Mouse (Mus musculus): ENCODE measurements around the gene Nudt22. TPM values are rescaled to one million over a fixed set of nuclear protein-coding genes. Genes with fewer than 3 reads are reported as not detected.

Gene Nudt22
- total RNA-seq, 1 experiment from 2014 or later, result 9.9 TPM

Other genes with a start within 250 kb of the Nudt22 start
- gene Rps6ka4, start 155.5 kb downstream of the Nudt22 start, total RNA-seq (2017), result 3.3 and 4.8 TPM in 2 replicates
- gene Ccdc88b, start 137.9 kb downstream of the Nudt22 start, total RNA-seq (2017), result 28.1 and 31.2 TPM in 2 replicates
- 249 and 328 TPM in 2 replicates for gene Trmt112, start 86.4 kb downstream of the Nudt22 start, total RNA-seq (2017)
- 282 and 414 TPM in 2 replicates for gene Prdx5, start 86.0 kb downstream of the Nudt22 start, total RNA-seq (2017)
- gene Esrra, start 74.3 kb downstream of the Nudt22 start, total RNA-seq (2017), result 15.3 and 16.0 TPM in 2 replicates
- not detected in 2 replicates for gene Catsperz, start 70.7 kb downstream of the Nudt22 start, total RNA-seq (2017)
- gene Kcnk4, start 61.6 kb downstream of the Nudt22 start, total RNA-seq (2017), result not detected in 2 replicates
- 21.9 and 30.1 TPM in 2 replicates for gene Bad, start 54.3 kb downstream of the Nudt22 start, total RNA-seq (2017)
- 19.5 and 20.3 TPM in 2 replicates for gene Gpr137, start 53.6 kb downstream of the Nudt22 start, total RNA-seq (2017)
- gene Ppp1r14b, start 21.1 kb downstream of the Nudt22 start, total RNA-seq (2017), result 89.4 and 98.0 TPM in 2 replicates
- 9.1 and 12.3 TPM in 2 replicates for gene Plcb3, start 19.6 kb downstream of the Nudt22 start, total RNA-seq (2017)
- gene Fkbp2, start 15.6 kb downstream of the Nudt22 start, total RNA-seq (2017), result 67.0 and 99.5 TPM in 2 replicates
- 6.4 and 9.2 TPM in 2 replicates for gene Vegfb, start 8.5 kb downstream of the Nudt22 start, total RNA-seq (2017)
- gene Dnajc4, start 3.5 kb downstream of the Nudt22 start, total RNA-seq (2017), result 7.7 and 20.5 TPM in 2 replicates
- gene Trpt1, start within 50 bp of the Nudt22 start, total RNA-seq (2017), result 1.6 and 2.2 TPM in 2 replicates
- gene Fermt3, start 23.4 kb upstream of the Nudt22 start, total RNA-seq (2017), result 198 and 220 TPM in 2 replicates
- gene Stip1, start 43.9 kb upstream of the Nudt22 start, total RNA-seq (2017), result 162 and 250 TPM in 2 replicates
- 5.2 and 11.2 TPM in 2 replicates for gene Macrod1, start 60.7 kb upstream of the Nudt22 start, total RNA-seq (2017)
- not detected in 2 replicates for gene Flrt1, start 109.6 kb upstream of the Nudt22 start, total RNA-seq (2017)
- 72.4 and 74.3 TPM in 2 replicates for gene Otub1, start 210.2 kb upstream of the Nudt22 start, total RNA-seq (2017)
- gene Cox8a, start 221.5 kb upstream of the Nudt22 start, total RNA-seq (2017), result 361 and 451 TPM in 2 replicates
- gene Naa40, start 245.1 kb upstream of the Nudt22 start, total RNA-seq (2017), result 39.5 and 43.1 TPM in 2 replicates